Mouse (Mus musculus) lung, postnatal 0 days (tissue): ENCODE results near the gene Gpc1.

Source experiments
- CTCF ChIP-seq: IDR thresholded peaks from 2 replicates; pipeline ENCODE4 v1.5.1; 2016; ENCODE audit warnings: antibody characterized with exemption, mild to moderate bottlenecking
- EP300 ChIP-seq: IDR thresholded peaks from 2 replicates; pipeline ENCODE4 v1.6.1; 2016; ENCODE audit warnings: antibody characterized with exemption, mild to moderate bottlenecking, control low read depth

DNA sequence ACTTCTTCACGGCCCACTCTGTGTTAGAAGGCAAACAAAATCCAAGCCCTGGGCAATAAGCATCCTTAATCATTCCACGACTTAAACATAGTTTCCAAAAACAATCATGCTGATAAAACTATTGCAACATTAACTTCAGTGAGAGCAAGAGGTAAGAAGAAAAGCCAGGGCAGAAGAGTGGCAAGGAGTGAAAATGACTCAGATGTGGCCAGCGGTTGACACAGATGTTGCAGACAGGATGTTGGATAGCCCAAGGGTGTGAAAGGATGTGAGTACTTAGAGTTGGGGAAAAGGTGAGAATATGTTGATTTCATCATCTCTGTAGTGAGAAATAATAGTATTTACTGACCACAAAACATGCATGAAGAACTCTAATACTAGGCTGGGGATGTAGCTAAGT, 24.7 kb upstream of the Gpc1 start:
- no peak for TF ChIP-seq CTCF
- TF ChIP-seq EP300: no peak
